Mouse (Mus musculus): ENCODE data around the gene Wfs1. TPM values are rescaled to one million over a fixed set of nuclear protein-coding genes. Genes with fewer than 3 reads are reported as not detected.

Wfs1 gene
- polyA plus RNA-seq, 1 experiment from 2014 or later: 6.5 TPM

GRCm38 (mm10) chr5:36916581-36916980, 72.4 kb downstream of the Wfs1 start:
- 69% methylated on average over 4 of the region's 4 CpGs for WGBS
- Histone ChIP-seq H3K27me3 (replicated peaks; ENCODE audit: insufficient read depth, low read length) (no peaks in the 10 kb centered on the region), H3K9ac (replicated peaks; ENCODE audit: low read depth) (no peak overlapping the region), H3K4me3 (ENCODE audit: low read depth, low read length) (no peak overlapping the region), H3K9me3 (ENCODE audit: low read length) (no peaks in the 10 kb centered on the region), H3K36me3 (ENCODE audit: insufficient read depth, low read length) (no peaks in the 10 kb centered on the region), H3K27ac (ENCODE audit: low read length) (no peak overlapping the region), H3K4me2 (replicated peaks; ENCODE audit: low read depth, low read length) (no peak overlapping the region), H3K4me1 (ENCODE audit: insufficient read depth, low read depth, low read length) (no peaks in the 10 kb centered on the region)
- no peak for TF ChIP-seq EP300 (IDR thresholded peaks at IDR 0.05)
- TF ChIP-seq CTCF (IDR thresholded peaks at IDR 0.05): no peak
- DNase-seq (ENCODE audit: low spot score) (no peak), ATAC-seq (no peak)

Other genes with a start within 250 kb of the Wfs1 start
- gene Bloc1s4, start 240.6 kb downstream of the Wfs1 start, polyA plus RNA-seq (2015; fragmentation: Nextera tagmentation; extraction: Ambion mirVana): 26.8 and 28.3 TPM in 2 replicates
- 281 and 298 TPM in 2 replicates for gene Mrfap1, start 192.4 kb downstream of the Wfs1 start, polyA plus RNA-seq (2015; fragmentation: Nextera tagmentation; extraction: Ambion mirVana)
- 14.8 and 15.7 TPM in 2 replicates for gene Man2b2, start 158.6 kb downstream of the Wfs1 start, polyA plus RNA-seq (2015; fragmentation: Nextera tagmentation; extraction: Ambion mirVana)
- gene Ppp2r2c, start 120.7 kb downstream of the Wfs1 start, polyA plus RNA-seq (2015; fragmentation: Nextera tagmentation; extraction: Ambion mirVana): 0.04 TPM in 1 of 2 replicates, not detected in the other
- gene Gm1043, start 96.2 kb upstream of the Wfs1 start, polyA plus RNA-seq (2015; fragmentation: Nextera tagmentation; extraction: Ambion mirVana): not detected in 2 replicates